Mouse (Mus musculus) intestine, embryonic 14.5 days (tissue): ENCODE results near the gene Katnb1. TPM values are rescaled to one million over a fixed set of nuclear protein-coding genes. Genes with fewer than 3 reads are reported as not detected.

ENCODE experiments used
- ATAC-seq: fragments of 200-750 bp; cut with Nextera tagmentation; replicated peaks from 2 replicates; pipeline ENCODE4 v1.8.0; 2017; ENCODE audit warnings: low read depth, moderate number of reproducible peaks, moderate TSS enrichment, moderate library complexity; ENCODE audit not compliant: low FRiP score, low TSS enrichment
- DNase-seq: peaks from one replicate; pipeline ENCODE4 v3.0.0-alpha.2; 2018; ENCODE audit warnings: low spot score
- H3K27ac ChIP-seq: fragments of 300-500 bp; sonication (generic); 2 replicates; pipeline ENCODE4 v1.5.1; 2014; ENCODE audit warnings: low read depth, mild to moderate bottlenecking, control low read depth
- H3K27me3 ChIP-seq: fragments of 300-500 bp; sonication (generic); replicated peaks from 2 replicates; pipeline ENCODE4 v1.6.1; 2014; ENCODE audit warnings: low read length, control low read depth; ENCODE audit not compliant: control insufficient read depth, insufficient read depth
- H3K36me3 ChIP-seq: fragments of 300-500 bp; sonication (generic); 2 replicates; pipeline ENCODE4 v1.6.1; 2014; ENCODE audit warnings: low read length, control low read depth; ENCODE audit not compliant: control insufficient read depth, insufficient read depth
- H3K4me1 ChIP-seq: fragments of 300-500 bp; sonication (generic); replicated peaks from 2 replicates; pipeline ENCODE4 v1.6.1; 2014; ENCODE audit warnings: low read length, control low read depth, mixed read lengths; ENCODE audit not compliant: control insufficient read depth, insufficient read depth
- H3K4me2 ChIP-seq: fragments of 300-500 bp; sonication (generic); 2 replicates; pipeline ENCODE4 v1.6.1; 2014; ENCODE audit warnings: low read length
- H3K4me3 ChIP-seq: fragments of 300-500 bp; sonication (generic); 2 replicates; pipeline ENCODE4 v1.5.1; 2014; ENCODE audit warnings: low read depth, low read length, control low read depth, mixed read lengths
- H3K9ac ChIP-seq: fragments of 300-500 bp; sonication (generic); 2 replicates; pipeline ENCODE4 v1.6.1; 2014; ENCODE audit warnings: mild to moderate bottlenecking, low read length
- H3K9me3 ChIP-seq: fragments of 300-500 bp; sonication (generic); 2 replicates; pipeline ENCODE4 v1.6.1; 2016; ENCODE audit warnings: low read length, control low read depth; ENCODE audit not compliant: control insufficient read depth
- WGBS: fragments of 180-500 bp; shearing (Covaris S2); extraction: QIAGEN DNeasy Blood & Tissue Kit; methylation state at CpG from one replicate; pipeline ENCODE4 v1.1.7; 2014; 5-methylcytosine and 5-hydroxymethylcytosine counted together
- polyA plus RNA-seq: library from polyadenylated mRNA; unstranded; fragments of >200 nt; fragmentation: Nextera tagmentation; extraction: Ambion mirVana; gene quantifications from 2 replicates; pipeline ENCODE4 v1.2.1, GENCODE M21; 2014

The Katnb1 gene
- polyA plus RNA-seq, 1 experiment from 2014 or later = 18.5 TPM

DNA sequence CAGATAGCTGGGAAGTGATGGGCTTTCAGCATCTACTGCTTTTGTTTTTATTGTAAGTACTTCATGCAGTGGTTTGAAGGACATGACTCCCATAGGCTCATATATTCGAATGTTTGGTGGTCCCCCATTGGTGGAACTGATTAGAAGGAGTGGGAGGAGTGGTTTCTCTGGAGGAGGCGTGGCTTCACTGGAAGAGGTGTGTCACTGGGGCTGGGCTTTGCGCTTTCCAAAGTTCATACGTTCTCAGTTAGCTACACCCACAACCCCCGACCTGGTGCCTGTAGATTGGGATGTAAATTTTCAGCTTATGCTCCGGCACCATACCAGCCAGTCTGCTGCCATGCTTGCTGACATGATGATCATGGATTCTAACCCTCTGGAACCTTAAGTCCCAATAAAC is 26.5 kb upstream of the Katnb1 start:
- no peak overlapping the region for H3K4me2 ChIP-seq
- no peak overlapping the region for H3K9ac ChIP-seq
- 68% methylated on average over 6 of the region's 6 CpGs for WGBS
- H3K36me3 ChIP-seq = no peaks in the 10 kb centered on the region
- no peak overlapping the region for H3K4me3 ChIP-seq
- no peaks in the 10 kb centered on the region for H3K4me1 ChIP-seq
- H3K9me3 ChIP-seq = no peaks in the 10 kb centered on the region
- no peak overlapping the region for H3K27ac ChIP-seq
- DNase-seq (no peak), ATAC-seq (no peak)
- H3K27me3 ChIP-seq = no peaks in the 10 kb centered on the region

- Histone ChIP-seq H3K4me3 (no peak within 1 kb of the TSS), H3K9ac (no peak within 1 kb of the TSS), H3K9me3 (no peaks in the 10 kb centered on the region), H3K36me3 (no peaks in the 10 kb centered on the region), H3K27me3 (no peaks in the 10 kb centered on the region), H3K4me1 (no peaks in the 10 kb centered on the region), H3K27ac (no peak within 1 kb of the TSS), H3K4me2 (no peak within 1 kb of the TSS)
- DNase-seq = no peak
- ATAC-seq = no peak
- 18% methylated on average over 2 of the region's 2 CpGs for WGBS
Measured at GRCm38 (mm10) chr8:95054927-95055510, 26.0 kb upstream of the Katnb1 start, which contains the start of gene Drc7. Gene Drc7 (plus strand): TSS chr8:95055103.

- ATAC-seq = no peak
- H3K27me3 ChIP-seq = no peaks in the 10 kb centered on the region
- H3K4me1 ChIP-seq = no peaks in the 10 kb centered on the region
- no peak overlapping the region for H3K4me2 ChIP-seq
- no peak overlapping the region for H3K27ac ChIP-seq
- H3K36me3 ChIP-seq = no peaks in the 10 kb centered on the region
- no peak overlapping the region for H3K4me3 ChIP-seq
- no peaks in the 10 kb centered on the region for H3K9me3 ChIP-seq
- H3K9ac ChIP-seq = no peak overlapping the region
- WGBS = 73% methylated on average over 5 of the region's 5 CpGs
- DNase-seq = no peak
Measured at GRCm38 (mm10) chr8:95056414-95056813, 24.6 kb upstream of the Katnb1 start.

DNA sequence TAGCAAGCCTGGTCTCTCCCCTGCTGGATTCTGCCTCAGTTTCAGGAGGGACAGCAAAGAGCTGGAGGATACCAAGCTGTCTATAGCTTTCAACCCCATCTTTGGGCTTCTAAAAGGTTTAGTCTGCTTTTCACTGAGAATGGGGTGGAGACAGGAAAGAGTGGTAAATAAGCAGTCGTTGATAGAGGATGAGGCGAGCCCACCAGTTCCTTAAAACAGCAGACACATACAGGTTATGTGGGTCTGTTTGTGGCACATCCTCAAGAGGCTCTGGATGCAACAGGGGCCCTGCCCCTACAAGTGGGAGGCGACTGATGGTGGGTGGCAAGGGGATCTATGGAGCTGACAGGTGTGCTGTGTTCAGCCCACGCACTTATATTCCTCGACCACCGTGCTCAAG is 22.3 kb upstream of the Katnb1 start:
- Histone ChIP-seq H3K9me3 (no peaks in the 10 kb centered on the region), H3K27me3 (no peaks in the 10 kb centered on the region), H3K4me1 (no peaks in the 10 kb centered on the region), H3K27ac (no peak overlapping the region), H3K4me2 (no peak overlapping the region), H3K4me3 (no peak overlapping the region), H3K9ac (no peak overlapping the region), H3K36me3 (no peaks in the 10 kb centered on the region)
- no peak for DNase-seq
- ATAC-seq = no peak
- WGBS = 78% methylated on average over 6 of the region's 6 CpGs

DNA sequence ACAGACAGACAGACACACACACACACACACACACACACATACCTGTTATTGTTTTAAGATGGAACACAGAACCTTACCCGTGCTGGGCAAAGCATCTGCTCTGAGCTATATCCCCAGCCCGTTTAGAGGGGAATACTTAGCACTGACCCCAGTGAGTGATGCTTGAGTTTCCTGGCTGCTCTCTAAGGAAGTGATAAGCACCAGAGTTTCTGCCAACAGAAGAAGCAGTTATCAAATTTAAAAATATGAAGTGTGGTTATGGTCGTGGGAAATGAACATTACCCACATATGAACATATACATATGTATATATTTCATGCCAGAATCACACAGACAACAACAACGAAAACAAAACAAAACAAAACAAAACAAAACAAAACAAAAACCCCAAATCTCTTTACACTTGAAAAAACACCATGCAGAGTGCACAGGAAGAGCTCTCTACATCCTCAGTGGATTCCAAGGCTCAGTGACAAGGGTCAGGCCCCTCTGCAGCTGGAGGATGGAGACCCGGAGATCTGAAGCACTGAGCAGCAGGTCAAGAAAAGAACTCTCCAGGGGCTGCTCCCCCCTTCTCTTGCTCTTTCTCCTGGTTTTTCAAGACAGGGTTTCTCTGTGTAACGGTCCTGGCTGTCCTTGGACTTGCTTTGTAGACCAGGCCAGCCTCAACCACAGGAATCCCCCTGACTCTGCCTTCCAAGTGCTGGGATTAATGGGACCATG is 21.0 kb upstream of the Katnb1 start:
- DNase-seq (no peak), ATAC-seq (no peak)
- Histone ChIP-seq H3K4me3 (no peak overlapping the region), H3K4me1 (no peaks in the 10 kb centered on the region), H3K9ac (no peak overlapping the region), H3K27me3 (no peaks in the 10 kb centered on the region), H3K36me3 (no peaks in the 10 kb centered on the region), H3K9me3 (no peaks in the 10 kb centered on the region), H3K27ac (no peak overlapping the region), H3K4me2 (no peak overlapping the region)
- WGBS = 62% methylated on average over 6 of the region's 6 CpGs

DNA sequence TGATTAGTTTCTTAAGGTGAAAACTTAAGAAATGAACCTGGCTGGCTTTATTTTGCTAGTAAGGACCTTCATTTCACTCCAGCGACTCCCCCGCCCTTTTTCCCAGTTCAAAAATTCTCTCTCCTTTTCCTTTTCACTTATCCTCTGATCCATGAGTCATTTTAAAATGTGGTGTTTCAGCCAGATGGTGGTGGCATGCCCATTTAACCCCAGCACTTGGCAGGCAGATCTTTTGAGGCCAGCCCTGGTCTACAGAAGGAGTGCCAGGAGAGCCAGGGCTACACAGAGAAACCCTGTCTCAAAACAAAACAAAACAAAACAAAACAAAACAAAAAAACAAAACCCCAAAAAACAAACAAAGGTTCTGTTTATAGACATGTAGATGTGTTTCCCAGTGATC is 16.5 kb upstream of the Katnb1 start:
- ATAC-seq (no peak), DNase-seq (no peak)
- WGBS = 83% methylated on average over 2 of the region's 2 CpGs

GRCm38 (mm10) chr8:95067582-95067981 is 13.4 kb upstream of the Katnb1 start:
- Histone ChIP-seq H3K9me3 (no peaks in the 10 kb centered on the region), H3K4me1 (no peaks in the 10 kb centered on the region), H3K4me2 (no peak overlapping the region), H3K27me3 (no peaks in the 10 kb centered on the region), H3K36me3 (no peaks in the 10 kb centered on the region), H3K27ac (no peak overlapping the region), H3K4me3 (no peak overlapping the region), H3K9ac (no peak overlapping the region)
- ATAC-seq = no peak
- peak; percentile 69 for DNase-seq
- 44% methylated on average over 3 of the region's 3 CpGs for WGBS

More for the DNA sequence above, 16.5 kb upstream of the Katnb1 start:
- Histone ChIP-seq H3K4me1 (no peaks in the 10 kb centered on the region), H3K9ac (no peak overlapping the region), H3K36me3 (no peaks in the 10 kb centered on the region), H3K27ac (no peak overlapping the region), H3K4me2 (no peak overlapping the region), H3K9me3 (no peaks in the 10 kb centered on the region), H3K27me3 (no peaks in the 10 kb centered on the region), H3K4me3 (no peak overlapping the region)

GRCm38 (mm10) chr8:95075504-95075903 is 5.5 kb upstream of the Katnb1 start:
- H3K27ac ChIP-seq = no peak overlapping the region
- ATAC-seq = no peak
- H3K36me3 ChIP-seq = no peaks in the 10 kb centered on the region
- H3K27me3 ChIP-seq = no peaks in the 10 kb centered on the region
- WGBS = 83% methylated on average over 3 of the region's 3 CpGs
- no peaks in the 10 kb centered on the region for H3K9me3 ChIP-seq
- no peak overlapping the region for H3K9ac ChIP-seq
- H3K4me1 ChIP-seq = no peaks in the 10 kb centered on the region
- H3K4me3 ChIP-seq = no peak overlapping the region
- DNase-seq = no peak
- no peak overlapping the region for H3K4me2 ChIP-seq

GRCm38 (mm10) chr8:95076151-95076550 is 4.8 kb upstream of the Katnb1 start:
- Histone ChIP-seq H3K4me1 (no peaks in the 10 kb centered on the region), H3K27ac (no peak overlapping the region), H3K9ac (no peak overlapping the region), H3K9me3 (no peaks in the 10 kb centered on the region), H3K36me3 (no peaks in the 10 kb centered on the region), H3K27me3 (no peaks in the 10 kb centered on the region), H3K4me2 (no peak overlapping the region), H3K4me3 (no peak overlapping the region)
- DNase-seq = no peak
- ATAC-seq = no peak
- 74% methylated on average over 17 of the region's 17 CpGs for WGBS
